Mouse (Mus musculus): ENCODE data around the gene Enpp6. TPM values are rescaled to one million over a fixed set of nuclear protein-coding genes. Genes with fewer than 3 reads are reported as not detected.
"Not testable (repeated sequence)": the region's sequence is repeated elsewhere in the genome, so short reads cannot be mapped to it uniquely, and the experiment has no call there.

Enpp6 gene
- polyA plus RNA-seq, 1 experiment from 2014 or later = 0.29 TPM

DNA sequence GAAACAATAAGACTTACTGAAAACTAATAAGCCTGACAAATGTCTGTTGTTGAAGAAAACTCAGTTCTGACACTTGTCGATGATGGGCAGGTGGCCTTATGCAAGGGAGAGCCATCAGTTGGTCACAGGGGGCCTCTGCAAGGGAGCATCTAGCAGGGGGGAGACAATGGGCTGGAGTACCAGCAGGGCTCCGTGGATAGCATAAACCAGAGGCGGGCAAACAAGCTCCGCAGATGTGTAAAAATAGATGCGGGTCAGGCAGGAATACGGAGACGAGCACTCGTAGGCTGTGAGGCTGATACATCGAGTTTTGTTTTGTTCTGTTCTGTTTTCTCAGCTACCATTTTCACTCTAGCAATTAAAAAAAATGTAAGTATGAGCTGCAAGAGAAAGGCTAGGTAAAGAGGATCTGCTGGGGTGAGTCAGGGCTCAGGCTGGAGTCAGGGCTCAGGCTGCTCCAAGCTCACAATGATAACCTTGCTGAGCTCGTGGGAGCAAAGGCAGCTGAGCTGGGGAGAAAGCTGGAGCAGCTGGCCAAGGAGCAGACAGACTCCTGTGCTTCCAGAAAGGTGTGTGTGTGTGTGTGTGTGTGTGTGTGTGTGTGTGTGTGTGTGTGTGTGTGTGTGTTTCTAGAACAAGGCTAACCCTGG lies 40.3 kb downstream of the Enpp6 start:
- Histone ChIP-seq H3K9me3 (ENCODE audit: low read depth, low read length) (no peaks in the 10 kb centered on the region), H3K9ac (no peak overlapping the region), H3K27ac (ENCODE audit: low read depth) (no peak overlapping the region), H3K36me3 (ENCODE audit: insufficient read depth) (no peaks in the 10 kb centered on the region), H3K4me2 (no peak overlapping the region), H3K27me3 (ENCODE audit: insufficient read depth, low read length) (peaks cover 4% of the 10 kb centered on the region; the same call in 1 of the 2 replicates), H3K4me1 (ENCODE audit: insufficient read depth) (no peaks in the 10 kb centered on the region), H3K4me3 (ENCODE audit: low read depth, low read length) (no peak overlapping the region)
- DNase-seq (no peak), ATAC-seq (ENCODE audit: insufficient read depth) (no peak)
- no peak for TF ChIP-seq CTCF (IDR thresholded peaks at IDR 0.05; ENCODE audit: low read depth)
- 64% methylated on average over 10 of the region's 10 CpGs for WGBS

DNA sequence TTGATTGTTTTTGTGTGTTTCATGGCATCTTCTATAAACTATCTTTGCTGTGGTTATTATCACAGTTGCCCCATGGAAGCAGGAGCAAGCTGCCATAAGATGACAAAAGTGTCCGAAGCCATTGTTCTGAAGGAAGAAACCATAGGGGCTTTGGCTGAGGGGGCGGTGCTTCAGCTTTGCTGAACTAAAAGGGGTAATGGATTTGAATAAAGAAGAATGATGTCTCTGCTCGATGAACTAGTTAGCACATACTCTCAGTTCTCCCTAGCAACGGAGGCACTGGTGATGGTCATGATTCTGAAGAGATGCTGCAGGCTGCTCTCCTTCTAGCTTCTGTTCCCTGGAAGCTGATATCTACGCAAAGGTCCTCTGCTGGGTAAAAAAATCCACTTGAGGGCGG lies 41.8 kb downstream of the Enpp6 start:
- no peak overlapping the region for H3K9ac ChIP-seq
- no peak for TF ChIP-seq CTCF (IDR thresholded peaks at IDR 0.05; ENCODE audit: low read depth)
- H3K27me3 ChIP-seq (ENCODE audit: insufficient read depth, low read length) = no peaks in the 10 kb centered on the region
- H3K4me3 ChIP-seq (ENCODE audit: low read depth, low read length) = no peak overlapping the region
- no peak overlapping the region for H3K27ac ChIP-seq (ENCODE audit: low read depth)
- no peaks in the 10 kb centered on the region for H3K4me1 ChIP-seq (ENCODE audit: insufficient read depth)
- H3K9me3 ChIP-seq (ENCODE audit: low read depth, low read length) = no peaks in the 10 kb centered on the region
- WGBS = 77% methylated on average over 6 of the region's 6 CpGs
- ATAC-seq (ENCODE audit: insufficient read depth) = no peak
- H3K36me3 ChIP-seq (ENCODE audit: insufficient read depth) = no peaks in the 10 kb centered on the region
- no peak for DNase-seq
- no peak overlapping the region for H3K4me2 ChIP-seq

DNA sequence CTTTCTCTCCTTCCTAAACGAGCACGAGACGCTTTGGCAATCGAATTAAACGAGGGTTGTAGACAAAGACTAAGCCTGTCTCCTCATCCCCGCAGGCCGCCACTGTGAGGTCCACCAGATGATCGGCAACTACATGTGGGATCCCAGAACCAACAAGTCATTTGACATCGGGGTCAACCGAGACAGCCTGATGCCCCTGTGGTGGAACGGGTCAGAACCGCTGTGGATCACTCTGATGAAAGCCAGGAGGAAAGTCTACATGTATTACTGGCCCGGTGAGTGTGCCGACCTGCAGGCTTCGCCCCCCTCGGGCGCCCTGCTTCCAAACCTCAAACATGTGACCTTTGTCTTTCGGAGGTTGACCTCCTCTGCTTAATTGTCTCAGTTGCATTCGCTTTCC lies 43.6 kb downstream of the Enpp6 start:
- H3K9ac ChIP-seq = no peak overlapping the region
- H3K4me2 ChIP-seq = no peak overlapping the region
- no peak for TF ChIP-seq CTCF (IDR thresholded peaks at IDR 0.05; ENCODE audit: low read depth)
- H3K27ac ChIP-seq (ENCODE audit: low read depth) = no peak overlapping the region
- DNase-seq = no peak
- ATAC-seq (ENCODE audit: insufficient read depth) = no peak
- H3K9me3 ChIP-seq (ENCODE audit: low read depth, low read length) = no peaks in the 10 kb centered on the region
- WGBS = 92% methylated on average over 19 of the region's 19 CpGs
- H3K4me1 ChIP-seq (ENCODE audit: insufficient read depth) = no peaks in the 10 kb centered on the region
- H3K4me3 ChIP-seq (ENCODE audit: low read depth, low read length) = no peak overlapping the region
- H3K27me3 ChIP-seq (ENCODE audit: insufficient read depth, low read length) = no peaks in the 10 kb centered on the region
- H3K36me3 ChIP-seq (ENCODE audit: insufficient read depth) = no peaks in the 10 kb centered on the region

DNA sequence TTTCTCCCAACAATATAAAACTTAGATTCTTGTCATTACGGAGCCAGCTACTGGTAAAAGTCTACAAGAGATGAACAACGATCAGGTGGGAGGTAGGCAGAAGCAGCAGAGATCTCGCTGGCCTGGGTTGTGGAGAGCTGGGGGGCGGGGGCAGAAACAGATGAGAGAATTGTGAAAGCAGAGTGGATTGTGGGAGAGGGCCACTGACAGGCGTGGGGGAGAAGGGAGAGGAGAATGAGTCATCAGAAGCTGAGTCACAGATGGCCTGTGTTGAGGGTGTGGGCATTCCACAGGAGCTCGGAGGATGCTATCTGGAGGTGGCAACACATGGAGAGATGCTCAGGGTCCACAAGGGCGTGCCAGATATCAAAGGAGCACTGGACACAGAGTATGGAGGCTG lies 45.4 kb downstream of the Enpp6 start:
- Histone ChIP-seq H3K4me2 (no peak overlapping the region), H3K9me3 (ENCODE audit: low read depth, low read length) (no peaks in the 10 kb centered on the region), H3K27me3 (ENCODE audit: insufficient read depth, low read length) (no peaks in the 10 kb centered on the region), H3K36me3 (ENCODE audit: insufficient read depth) (no peaks in the 10 kb centered on the region), H3K4me3 (ENCODE audit: low read depth, low read length) (no peak overlapping the region), H3K9ac (no peak overlapping the region), H3K27ac (ENCODE audit: low read depth) (no peak overlapping the region), H3K4me1 (ENCODE audit: insufficient read depth) (no peaks in the 10 kb centered on the region)
- no peak for ATAC-seq (ENCODE audit: insufficient read depth)
- 78% methylated on average over 7 of the region's 7 CpGs for WGBS
- TF ChIP-seq CTCF (IDR thresholded peaks at IDR 0.05; ENCODE audit: low read depth) = no peak
- DNase-seq = no peak

GRCm38 (mm10) chr8:47033976-47034375 lies 47.3 kb downstream of the Enpp6 start:
- Histone ChIP-seq H3K36me3 (ENCODE audit: insufficient read depth) (no peaks in the 10 kb centered on the region), H3K4me3 (ENCODE audit: low read depth, low read length) (no peak overlapping the region), H3K4me1 (ENCODE audit: insufficient read depth) (no peaks in the 10 kb centered on the region), H3K4me2 (no peak overlapping the region), H3K9me3 (ENCODE audit: low read depth, low read length) (no peaks in the 10 kb centered on the region), H3K27ac (ENCODE audit: low read depth) (no peak overlapping the region), H3K27me3 (ENCODE audit: insufficient read depth, low read length) (no peaks in the 10 kb centered on the region), H3K9ac (no peak overlapping the region)
- TF ChIP-seq CTCF (IDR thresholded peaks at IDR 0.05; ENCODE audit: low read depth) = no peak
- WGBS = 56% methylated on average over 4 of the region's 4 CpGs
- ATAC-seq (ENCODE audit: insufficient read depth) = no peak
- no peak for DNase-seq

DNA sequence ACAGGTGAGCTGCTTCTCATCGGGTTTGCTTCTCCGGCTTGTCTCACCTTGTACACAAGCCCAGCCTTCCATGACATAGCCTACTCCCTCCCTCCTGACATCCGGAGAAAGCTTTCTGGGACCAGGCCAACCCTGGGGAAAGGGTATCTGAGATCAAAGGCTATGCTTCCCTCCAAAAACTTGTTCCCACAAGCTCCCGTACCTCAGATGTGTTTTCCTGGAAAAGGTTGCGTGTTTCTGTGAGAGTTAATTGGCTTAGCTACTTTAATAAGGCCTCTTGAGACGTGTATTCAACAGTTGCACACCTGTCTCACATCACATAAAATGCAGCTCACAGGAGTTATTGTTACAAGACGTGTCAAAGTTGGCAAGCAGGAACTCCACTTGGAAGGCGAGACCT lies 49.8 kb downstream of the Enpp6 start:
- no peak for ATAC-seq (ENCODE audit: insufficient read depth)

GRCm38 (mm10) chr8:47037405-47037804 lies 50.7 kb downstream of the Enpp6 start:
- TF ChIP-seq CTCF (IDR thresholded peaks at IDR 0.05; ENCODE audit: low read depth) = no peak
- 63% methylated on average over 5 of the region's 5 CpGs for WGBS
- ATAC-seq (ENCODE audit: insufficient read depth) = no peak

More for the DNA sequence above, 49.8 kb downstream of the Enpp6 start:
- Histone ChIP-seq H3K9me3 (ENCODE audit: low read depth, low read length) (peaks cover 6% of the 10 kb centered on the region; the same call in 1 of the 2 replicates), H3K9ac (no peak overlapping the region), H3K4me1 (ENCODE audit: insufficient read depth) (no peaks in the 10 kb centered on the region), H3K27me3 (ENCODE audit: insufficient read depth, low read length) (no peaks in the 10 kb centered on the region), H3K27ac (ENCODE audit: low read depth) (no peak overlapping the region), H3K36me3 (ENCODE audit: insufficient read depth) (no peaks in the 10 kb centered on the region), H3K4me3 (ENCODE audit: low read depth, low read length) (no peak overlapping the region), H3K4me2 (no peak overlapping the region)
- 74% methylated on average over 8 of the region's 8 CpGs for WGBS
- no peak for DNase-seq
- TF ChIP-seq CTCF (IDR thresholded peaks at IDR 0.05; ENCODE audit: low read depth) = no peak

GRCm38 (mm10) chr8:47040215-47040614 lies 53.5 kb downstream of the Enpp6 start:
- H3K36me3 ChIP-seq (ENCODE audit: insufficient read depth); H3K27me3 ChIP-seq (ENCODE audit: insufficient read depth, low read length); H3K4me2 ChIP-seq; H3K4me3 ChIP-seq (ENCODE audit: low read depth, low read length); H3K27ac ChIP-seq (ENCODE audit: low read depth); H3K9ac ChIP-seq; H3K4me1 ChIP-seq (ENCODE audit: insufficient read depth); DNase-seq; ATAC-seq (ENCODE audit: insufficient read depth): not testable (repeated sequence)
- peaks cover 16% of the 10 kb centered on the region; the same call in 1 of the 2 replicates for H3K9me3 ChIP-seq (ENCODE audit: low read depth, low read length)
- 87% methylated on average over 3 of the region's 4 CpGs for WGBS

More at GRCm38 (mm10) chr8:47037405-47037804, 50.7 kb downstream of the Enpp6 start:
- peaks cover 6% of the 10 kb centered on the region; the same call in 1 of the 2 replicates for H3K9me3 ChIP-seq (ENCODE audit: low read depth, low read length)
- H3K9ac ChIP-seq = no peak overlapping the region
- no peak overlapping the region for H3K4me3 ChIP-seq (ENCODE audit: low read depth, low read length)
- no peaks in the 10 kb centered on the region for H3K4me1 ChIP-seq (ENCODE audit: insufficient read depth)
- no peaks in the 10 kb centered on the region for H3K36me3 ChIP-seq (ENCODE audit: insufficient read depth)
- no peak for DNase-seq
- H3K4me2 ChIP-seq = no peak overlapping the region
- no peak overlapping the region for H3K27ac ChIP-seq (ENCODE audit: low read depth)
- H3K27me3 ChIP-seq (ENCODE audit: insufficient read depth, low read length) = no peaks in the 10 kb centered on the region

Data from lung, embryonic 14.5 days (tissue).